Mouse (Mus musculus) cerebellum, adult 11 months (tissue): Measurements from ENCODE around the gene Cntn2.

Experiments used
- DNase-seq: peaks from one replicate; pipeline ENCODE4 v3.0.0; 2022

The Cntn2 gene

DNA sequence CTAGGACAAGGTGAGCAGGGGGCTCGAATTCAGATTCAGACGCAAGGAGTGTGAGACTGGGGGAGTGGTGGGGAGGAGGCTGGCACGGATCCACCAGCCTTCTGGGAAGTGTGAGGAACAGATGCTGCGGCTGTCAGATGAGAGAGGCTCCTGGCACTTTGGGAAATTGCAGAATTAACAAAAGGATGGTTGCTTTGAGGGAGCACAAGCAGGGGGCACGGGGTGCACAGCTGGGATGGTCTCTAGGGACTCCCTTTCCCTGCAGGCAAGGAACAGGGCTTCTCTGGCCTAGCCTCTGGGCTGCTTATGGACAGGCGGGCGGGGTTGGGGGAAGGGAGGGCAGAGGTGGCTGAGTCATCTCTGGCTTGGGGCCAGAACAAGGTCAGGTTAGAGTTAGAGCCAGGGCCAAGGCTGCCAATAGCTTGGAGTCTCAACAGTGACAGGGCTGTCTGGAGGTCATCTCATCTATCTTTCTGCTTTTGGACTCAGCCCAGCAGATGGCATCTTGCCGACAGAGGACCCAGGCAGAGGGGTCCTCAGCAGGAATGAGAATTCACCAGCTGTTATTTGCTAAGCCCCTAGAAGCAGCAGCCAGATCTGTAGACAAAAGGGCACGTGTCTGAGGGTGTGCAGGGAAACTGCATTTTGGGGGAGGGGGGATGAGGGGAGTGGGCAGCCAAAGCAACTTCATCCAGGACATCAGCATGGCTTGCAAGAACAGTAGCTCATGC lies 15.0 kb upstream of the Cntn2 start:
- DNase-seq, result no peak

DNA sequence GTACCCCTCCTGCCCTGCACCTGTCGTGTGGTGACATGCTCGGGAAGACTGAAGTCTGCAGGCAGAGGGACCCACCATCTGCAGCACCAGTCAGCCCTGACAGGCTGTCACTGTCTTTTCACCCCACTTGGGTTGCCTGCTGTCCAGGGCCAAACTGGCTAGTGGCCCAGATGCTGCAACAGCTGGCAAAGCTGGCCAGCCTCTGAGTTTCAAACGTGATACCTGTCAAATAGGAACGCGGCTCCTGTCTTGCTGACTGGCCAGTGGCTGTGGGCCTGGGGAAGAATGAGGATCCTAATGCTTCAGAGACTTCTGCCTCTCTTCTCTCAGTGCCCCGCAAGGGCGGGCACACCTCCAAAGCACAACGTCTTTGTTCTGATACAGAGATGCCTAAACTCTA lies 733 bp upstream of the Cntn2 start:
- DNase-seq, result no peak

DNA sequence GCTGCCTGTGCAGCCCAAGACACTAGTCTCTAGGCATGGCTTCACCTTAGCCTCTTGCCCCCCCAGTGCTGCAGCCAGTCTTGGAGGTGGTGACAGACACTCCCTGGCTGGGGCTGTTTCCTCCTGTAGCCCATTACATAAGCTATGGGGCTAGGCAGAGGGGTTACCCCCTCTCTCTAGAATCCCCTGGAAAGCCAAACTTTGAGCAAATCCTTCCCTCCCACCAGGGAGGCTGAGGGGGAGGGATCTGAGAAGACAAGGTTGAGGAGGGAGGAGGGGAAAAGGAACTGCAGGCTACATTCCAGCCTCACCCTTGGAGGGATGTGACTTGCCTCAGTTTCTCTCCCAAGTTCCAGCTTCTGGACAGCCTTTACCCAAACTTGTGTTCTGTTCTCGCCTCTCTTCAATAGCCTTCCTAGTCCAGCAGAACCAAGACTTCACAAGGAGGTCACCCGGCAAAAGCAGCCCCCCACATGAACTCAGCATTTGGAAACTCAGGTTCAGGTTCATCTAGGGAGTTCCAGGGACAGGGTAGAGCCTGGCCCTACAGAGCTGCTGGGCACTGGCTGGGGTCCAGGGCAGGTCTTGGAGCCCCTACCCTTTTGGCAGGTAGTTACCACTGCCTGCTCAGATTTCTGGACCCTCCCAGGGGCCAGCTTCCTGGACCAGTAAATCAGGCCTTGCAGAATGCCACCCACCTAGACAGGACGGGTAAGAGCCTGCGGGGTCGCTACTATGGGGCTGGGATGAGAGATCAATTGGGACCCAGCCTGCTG lies 1.0 kb downstream of the Cntn2 start:
- DNase-seq, result no peak

DNA sequence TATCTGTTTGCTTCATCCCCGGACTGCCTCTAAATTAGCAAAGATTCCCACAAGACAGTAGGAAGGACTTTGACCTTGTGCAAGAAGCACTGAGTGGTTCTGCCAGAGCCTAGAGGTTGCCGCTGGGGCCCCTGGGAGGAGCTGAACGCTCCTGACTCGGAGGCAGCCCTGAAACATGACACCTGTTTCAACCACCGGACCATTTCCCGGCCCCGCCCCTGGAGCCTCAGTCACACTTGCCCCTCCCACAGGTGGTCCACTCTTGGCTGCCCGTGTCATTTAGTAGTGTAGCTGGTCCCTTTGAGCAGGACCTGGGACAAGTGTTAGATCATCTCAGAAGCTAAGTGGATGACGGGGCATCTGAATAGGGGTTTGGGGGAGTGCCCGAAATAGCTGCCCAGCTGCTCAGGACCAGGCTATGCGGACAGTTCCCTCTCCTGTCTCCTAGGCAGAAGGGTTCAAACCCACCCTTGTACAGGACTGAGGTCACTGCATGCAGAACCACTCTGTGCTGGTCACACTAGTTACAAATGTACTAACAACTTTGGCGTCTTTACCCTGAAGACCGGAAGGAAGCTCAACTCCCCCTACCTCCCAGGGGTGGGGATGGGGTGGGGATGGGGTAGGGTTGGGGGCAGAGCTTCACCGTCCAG lies 1.8 kb downstream of the Cntn2 start:
- peak; percentile 63 for DNase-seq

DNA sequence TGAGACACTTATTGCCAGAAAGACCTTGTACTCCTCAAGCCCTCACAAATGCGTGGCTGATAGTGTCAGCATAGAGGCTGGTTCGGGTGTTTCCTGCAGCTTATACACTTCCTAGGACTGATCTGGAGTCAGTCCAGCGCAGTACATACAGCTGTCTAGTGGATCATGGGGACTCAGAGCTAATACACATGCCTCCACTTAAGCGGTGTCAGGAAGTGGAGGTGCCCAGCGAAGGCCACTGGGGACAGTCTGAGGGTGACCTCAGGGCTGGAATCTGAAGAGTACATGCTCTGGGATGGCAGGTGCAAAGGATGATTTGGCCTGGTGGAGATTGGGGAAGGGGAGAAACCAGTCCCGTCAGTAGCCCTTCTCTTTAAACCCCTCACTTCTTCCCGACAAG lies 2.4 kb downstream of the Cntn2 start:
- peak; percentile 27 for DNase-seq

DNA sequence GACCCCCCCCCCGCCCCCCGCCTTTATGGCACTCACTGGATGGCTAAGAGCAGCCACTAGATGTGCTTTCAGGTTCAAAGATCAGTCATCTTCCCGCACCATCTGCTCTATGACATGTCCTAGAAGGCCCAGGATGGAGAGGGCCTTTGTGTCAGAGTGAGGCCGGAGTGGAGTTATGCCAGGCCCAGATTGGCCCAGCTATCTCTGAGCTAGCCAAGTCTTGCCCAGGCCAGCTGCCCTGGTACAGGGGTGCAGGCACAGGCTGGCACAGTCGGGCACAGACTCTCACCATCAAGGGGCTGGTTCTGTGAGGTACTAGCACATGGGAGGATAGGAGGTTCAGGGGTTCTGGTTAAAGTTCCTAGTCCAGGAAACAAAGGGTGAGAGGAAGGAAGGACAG lies 5.3 kb downstream of the Cntn2 start:
- DNase-seq, result peak; percentile 86

DNA sequence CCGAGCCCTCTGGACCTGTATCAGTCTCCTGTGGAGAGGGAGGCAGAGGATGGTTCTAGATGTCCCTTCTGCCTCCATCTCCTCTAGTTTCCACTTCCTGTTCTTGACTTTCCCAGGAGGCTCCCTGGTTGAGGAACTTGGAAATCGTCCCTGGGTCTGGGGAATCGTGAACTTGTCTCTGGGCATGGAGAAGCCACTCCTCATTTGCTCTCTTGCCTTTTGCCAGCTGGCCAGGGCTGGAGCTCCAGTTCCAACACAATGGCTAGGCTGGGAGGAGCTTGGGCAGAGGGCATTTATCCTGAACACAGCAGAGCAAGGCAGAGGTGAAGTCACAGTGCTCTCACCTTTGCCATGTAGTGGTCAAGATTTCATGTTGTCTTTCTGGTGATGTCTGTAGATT lies 6.6 kb downstream of the Cntn2 start:
- no peak for DNase-seq

DNA sequence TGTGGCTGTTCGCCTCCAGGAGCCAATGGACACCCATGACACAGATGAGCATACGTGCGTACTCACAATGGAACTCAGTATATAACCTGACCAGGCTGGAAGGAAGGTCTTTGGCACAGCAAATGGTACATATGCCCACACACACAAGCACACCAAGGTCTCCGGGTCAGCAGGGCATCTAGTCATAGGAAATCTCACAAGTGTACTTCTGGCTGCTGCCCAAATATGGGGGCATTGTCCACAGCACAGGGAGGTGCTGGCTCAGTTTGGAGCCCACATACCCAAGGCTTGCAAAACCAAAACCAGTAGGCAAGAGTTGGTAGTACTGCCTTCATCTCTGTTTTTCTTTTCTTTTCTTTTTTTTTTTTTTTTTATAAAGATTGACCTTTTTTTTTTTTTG lies 7.5 kb downstream of the Cntn2 start:
- DNase-seq, result no peak

DNA sequence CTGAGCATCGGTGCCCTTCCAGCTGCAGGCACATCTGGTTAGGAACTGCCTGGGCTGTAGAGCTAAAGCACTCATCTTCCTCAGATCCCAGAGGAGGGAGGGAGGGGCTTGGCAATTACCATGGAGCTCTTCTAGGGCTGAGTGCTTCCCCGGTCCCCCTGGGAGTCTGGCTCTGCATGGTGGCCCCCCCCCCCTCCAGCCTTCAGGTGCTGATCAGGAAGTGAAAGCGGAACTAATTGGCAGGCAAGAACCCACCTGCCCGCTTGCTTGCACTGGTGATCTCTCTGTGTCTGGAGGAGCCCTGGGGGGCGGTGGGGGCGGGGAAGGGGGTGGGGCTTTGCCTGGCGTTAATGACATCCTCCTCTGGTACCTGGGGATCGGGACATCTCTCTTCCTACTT lies 9.2 kb downstream of the Cntn2 start:
- DNase-seq, result no peak

DNA sequence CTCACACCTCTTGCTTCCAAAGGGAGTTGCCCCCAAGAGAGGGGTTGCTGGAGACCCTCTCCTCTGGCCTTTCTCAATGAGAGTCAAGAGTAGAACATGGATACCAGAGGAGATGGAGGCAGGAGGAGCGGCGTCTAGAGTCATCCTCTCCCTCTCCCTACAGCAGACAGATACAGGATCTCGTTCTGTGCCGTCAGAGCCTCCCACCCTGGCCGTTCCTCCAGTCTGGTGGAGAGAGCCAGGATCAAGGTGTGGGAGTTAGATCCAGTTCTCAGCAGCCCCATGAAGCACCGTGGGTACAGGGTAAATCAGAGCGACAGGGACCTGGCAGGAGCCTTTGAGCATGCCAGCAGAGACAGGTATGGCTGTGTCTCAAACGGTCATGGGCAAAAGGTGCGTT lies 10.5 kb downstream of the Cntn2 start:
- DNase-seq, result no peak

DNA sequence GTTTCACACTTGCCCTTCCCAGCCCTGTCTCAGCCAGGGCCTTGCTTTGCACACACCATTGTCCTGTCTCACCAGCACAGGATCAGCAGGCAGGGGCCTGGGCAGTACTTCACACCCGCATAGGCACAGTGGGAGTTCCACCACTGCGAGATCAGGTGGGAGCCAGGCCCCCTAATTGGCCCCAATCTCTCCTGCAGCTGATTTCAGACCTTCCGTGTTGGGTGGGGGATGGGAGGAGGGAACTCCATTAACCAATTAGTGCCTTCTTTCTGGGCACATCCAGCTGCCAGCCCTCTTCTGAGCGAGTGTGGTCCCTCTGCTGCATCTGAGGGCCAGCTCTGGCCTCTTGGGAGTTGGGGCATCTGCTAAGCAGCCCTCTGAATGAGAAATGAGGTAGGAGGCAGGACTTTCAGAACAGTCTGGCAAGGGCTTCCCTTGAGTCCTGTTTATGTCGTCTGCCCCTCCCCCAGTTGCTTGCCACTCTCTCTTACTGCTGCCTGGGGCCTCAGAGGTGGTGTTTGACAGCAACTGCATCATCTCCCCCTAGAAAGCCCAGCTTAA lies 12.3 kb downstream of the Cntn2 start:
- DNase-seq, result no peak

DNA sequence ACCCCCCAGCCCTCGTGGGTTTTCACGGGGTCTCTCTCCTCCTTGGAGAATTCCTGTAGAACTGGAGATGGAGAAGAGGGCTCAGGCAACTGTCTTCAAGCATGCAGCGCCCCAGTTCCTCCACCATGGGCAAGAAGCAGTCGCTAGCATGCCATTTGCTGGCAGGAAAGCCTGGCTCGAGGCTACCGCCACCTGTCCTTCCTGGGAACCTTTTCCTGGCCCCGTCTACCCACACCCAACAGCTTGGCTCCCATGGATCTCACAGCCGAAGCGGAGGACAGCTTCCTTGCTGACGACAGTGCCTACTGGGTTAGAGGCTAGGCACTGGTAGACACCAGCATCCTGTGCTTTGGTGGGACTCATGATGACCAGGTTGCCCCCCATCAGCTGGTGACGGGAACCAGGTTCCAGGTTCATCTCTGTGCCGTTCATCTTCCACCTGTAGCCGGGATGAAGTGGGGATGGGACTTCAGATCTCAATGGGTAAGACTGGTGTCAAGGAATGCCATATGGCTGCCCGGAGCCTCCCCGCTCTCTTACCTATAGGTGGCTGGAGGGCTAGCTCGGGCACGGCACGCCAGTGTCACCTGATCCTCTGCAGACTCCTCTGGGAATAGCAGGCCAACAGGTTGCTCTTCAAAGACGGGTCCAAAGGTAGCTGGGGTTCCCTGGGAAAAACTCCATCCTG lies 14.3 kb downstream of the Cntn2 start:
- peak; percentile 88 for DNase-seq

DNA sequence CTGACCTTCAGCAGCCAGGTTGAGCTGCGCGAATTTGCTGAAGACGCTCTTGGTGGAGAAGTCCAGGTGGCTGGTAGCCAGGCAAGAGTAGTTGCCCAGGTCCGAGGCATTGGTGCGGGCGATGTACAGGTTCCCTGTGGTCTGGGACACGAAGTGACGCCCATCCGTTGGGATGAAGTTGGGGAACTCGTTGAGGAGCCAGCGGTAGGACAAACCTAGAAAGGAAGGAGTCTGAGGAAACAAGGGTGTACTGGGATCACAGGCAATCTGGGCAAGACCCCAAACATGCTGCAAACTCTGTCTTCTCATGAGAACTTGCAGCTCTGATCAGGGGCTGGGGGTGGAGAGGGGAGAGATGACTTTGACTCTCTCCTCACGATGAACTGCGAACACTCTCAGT lies 15.0 kb downstream of the Cntn2 start:
- DNase-seq, result peak; percentile 43

DNA sequence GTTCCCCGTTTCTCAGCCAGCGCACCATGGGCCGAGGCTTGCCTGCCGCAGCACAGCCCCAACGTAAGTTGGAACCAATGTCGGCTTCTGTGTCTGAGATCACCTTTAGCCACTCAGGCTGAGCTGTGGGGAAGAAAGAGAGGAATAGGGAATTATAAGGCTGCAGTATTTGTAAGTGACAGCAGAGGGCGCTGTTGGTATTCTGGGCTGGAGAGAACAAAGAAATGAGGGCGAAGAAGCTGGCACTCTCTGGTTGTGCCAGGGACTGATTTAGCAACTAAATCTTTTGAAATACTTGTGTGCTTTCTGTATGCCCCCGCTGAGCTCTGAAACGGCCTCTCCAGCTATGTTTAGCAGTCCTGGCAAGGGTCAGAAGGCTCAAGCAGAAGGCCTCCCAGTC lies 17.2 kb downstream of the Cntn2 start:
- peak; percentile 84 for DNase-seq

DNA sequence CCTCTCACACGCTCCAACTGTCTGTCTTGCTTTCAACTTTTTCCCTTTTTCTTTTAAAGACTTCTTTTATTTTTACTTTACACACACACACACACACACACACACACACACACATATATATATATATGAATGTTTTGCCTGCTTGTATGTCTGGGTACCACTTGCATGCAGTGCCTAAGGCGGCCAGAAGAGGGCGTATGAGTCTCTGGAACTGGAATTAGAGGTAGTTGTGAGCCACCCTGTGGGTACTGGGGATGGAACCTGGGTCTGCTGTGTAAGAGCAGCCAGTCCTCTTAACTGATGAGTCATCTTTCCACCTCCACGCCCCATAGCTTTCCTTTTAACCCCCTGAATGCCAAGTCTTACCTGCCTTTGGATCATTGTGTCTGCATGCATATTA lies 19.1 kb downstream of the Cntn2 start:
- peak; percentile 53 for DNase-seq

DNA sequence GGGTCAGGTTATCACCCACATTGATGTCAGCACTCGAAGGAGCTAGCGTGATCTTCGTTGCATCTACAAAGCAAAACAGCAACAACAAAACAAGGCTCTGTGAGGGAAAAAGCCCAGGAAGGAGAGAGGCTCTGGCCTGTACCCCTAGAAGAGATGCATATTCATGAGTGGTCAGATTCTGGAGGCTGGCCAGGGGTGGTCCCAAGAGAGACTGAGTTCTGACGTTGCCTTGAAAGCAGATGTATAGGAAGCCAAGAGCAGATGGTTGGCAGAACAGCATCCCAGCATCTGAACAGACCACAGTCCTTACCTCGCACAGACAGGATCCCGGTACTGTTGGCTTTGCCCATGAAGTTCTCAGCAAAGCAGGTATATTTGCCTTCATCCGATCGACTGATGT lies 20.0 kb downstream of the Cntn2 start:
- DNase-seq, result no peak

DNA sequence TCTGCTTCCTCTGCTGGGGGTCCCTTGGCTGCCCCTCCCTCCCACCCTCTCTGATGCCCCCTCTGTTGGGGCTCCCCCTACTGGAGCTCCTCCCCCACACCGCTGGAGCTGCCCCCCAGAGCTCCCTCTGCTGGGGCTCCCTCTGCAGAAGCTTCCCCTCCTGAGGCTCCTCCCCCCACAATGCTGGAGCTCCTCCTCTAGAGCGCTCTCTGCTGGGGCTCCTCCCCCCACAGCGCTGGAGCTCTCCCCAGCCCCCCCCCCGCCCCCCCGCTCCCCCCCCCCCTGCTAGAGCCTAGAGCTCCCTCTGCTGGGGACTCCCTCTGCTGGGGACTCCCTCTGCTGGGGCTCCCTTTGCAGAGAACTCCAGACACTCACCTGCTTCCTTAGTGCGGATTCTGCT lies 22.3 kb downstream of the Cntn2 start:
- peak; percentile 27 for DNase-seq

DNA sequence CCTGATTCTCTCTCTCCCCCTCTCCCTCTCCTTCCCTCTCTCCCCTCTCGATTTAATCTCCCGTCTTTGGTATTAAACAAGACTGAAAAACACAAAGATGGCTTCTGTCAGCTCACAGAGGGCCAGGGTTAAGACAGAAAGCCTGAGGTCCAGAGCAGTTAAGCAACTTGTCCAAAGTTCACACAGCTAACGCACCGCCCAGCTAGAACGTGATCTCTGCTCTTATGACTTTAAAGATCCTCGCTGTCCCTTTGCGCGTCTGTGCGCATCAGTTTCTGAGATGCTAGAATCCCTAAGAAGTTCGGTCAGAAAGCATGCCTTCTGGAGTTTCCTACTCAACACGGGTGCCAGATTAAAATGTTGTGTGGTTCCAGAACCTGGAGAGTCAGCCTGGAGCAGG lies 23.3 kb downstream of the Cntn2 start:
- no peak for DNase-seq

DNA sequence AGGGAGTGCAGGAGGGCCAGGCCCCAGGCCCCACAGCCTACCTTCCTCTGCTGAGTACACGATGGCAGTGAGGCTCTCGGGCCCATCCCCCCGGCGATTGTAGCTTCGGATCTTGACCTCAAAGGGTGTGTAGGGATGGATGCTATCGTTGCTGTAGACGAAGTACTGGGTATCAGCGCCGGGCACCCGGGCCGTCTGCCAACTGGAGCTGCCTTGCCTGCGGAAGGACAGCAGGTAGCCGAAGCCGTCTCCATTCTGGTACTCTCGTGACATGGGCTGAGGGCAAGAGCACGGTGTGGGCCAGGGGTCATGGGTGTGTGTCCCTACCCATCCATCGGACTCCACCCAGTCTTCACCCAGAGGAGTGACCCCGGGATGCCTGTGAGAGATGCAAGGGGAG lies 24.4 kb downstream of the Cntn2 start:
- DNase-seq, result peak; percentile 69

DNA sequence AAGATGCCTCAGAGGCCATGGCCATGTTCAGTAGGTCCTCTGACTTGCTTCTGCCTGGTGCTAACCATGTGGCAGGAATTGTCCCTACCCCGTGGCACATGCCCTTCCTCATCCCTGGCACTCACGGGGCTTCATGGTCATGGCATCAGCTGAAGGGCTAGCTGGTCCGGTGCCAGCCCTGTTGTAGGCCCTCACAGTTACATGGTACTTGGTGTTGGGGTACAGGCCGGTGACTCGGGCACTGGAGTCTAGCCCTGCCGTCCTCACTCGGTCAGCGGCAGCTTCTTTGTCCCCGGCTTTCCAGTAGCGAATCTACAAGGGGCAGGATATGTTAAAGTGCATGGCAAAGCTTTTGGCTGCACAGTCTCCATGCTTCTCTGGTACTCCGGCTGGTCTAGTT lies 26.3 kb downstream of the Cntn2 start:
- DNase-seq, result peak; percentile 27

DNA sequence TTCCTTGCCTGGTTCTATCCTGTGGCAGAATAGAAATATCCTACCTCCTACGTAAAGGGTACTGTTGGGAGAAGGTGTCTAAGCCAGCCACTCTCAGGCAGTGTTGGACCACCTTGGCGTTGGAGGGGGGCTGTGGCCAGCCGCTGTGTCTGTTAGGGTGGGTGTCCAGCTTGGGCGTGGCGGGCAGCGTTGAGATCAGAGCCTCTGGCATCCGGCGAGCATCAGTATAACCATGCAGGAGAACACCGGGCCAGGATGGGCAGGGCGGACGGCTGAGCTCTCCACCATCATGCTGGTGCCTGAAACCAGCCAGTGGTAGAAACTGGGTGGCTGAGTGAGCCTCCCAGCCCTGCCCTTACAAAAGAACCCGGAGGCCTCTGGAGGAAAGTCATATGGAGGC lies 27.7 kb downstream of the Cntn2 start:
- no peak for DNase-seq

DNA sequence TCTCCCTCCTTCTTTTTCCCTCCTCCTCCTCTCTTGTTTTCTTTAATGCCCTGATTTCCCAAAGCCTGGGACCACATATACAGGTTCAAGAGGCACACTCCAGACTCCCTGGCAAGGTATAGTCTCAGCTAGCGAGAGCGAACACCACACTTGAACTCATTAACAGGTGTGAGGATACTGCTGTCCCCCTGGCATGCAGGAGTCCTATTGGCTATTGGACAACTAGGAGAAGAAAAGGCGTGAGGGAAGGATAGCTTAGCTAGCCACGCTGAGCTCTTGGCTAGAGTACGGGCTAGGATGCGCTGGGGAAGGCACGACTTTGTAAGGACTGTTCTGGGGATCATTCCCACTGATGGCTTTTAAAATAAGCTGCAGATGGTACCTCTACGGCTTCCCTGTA lies 30.9 kb downstream of the Cntn2 start:
- peak; percentile 21 for DNase-seq

DNA sequence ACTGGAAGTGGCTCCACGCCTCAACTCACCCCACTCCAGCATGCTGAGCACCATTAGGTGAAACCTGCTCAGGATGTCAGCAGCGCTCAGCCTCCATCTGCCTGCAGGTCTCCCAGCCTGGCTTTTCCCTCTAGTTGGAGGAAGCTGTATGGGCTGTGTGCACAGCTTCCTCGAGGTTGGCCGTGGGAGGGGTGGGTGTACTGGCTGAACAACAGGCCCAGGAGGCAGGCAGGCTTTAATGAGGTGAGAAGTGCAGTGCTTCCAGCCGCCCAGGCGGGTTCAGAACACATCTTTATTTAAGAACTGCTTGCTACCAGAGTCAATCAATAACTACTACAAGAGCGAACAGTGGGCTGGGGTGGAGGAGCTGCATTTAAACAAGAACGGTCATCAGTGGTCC lies 31.5 kb downstream of the Cntn2 start:
- peak; percentile 29 for DNase-seq
